Mouse (Mus musculus) urinary bladder, adult 2 months (tissue): Measurements from ENCODE around the gene Dcst1. TPM values are rescaled to one million over a fixed set of nuclear protein-coding genes. Genes with fewer than 3 reads are reported as not detected.

Experiments used
- DNase-seq: peaks from one replicate; pipeline ENCODE4 v3.0.0; 2022; ENCODE audit warnings: low spot score
- polyA plus RNA-seq: library from polyadenylated mRNA; depleted of rRNA; stranded (reverse); fragments of >200 nt; gene quantifications from 2 replicates; pipeline ENCODE4 v1.2.3, GENCODE M21; 2012

The Dcst1 gene
- polyA plus RNA-seq, 1 experiment: 0.33 TPM

GRCm38 (mm10) chr3:89336529-89336928 lies 28.5 kb downstream of the Dcst1 start:
- DNase-seq: no peak

- no peak for DNase-seq
Observed at GRCm38 (mm10) chr3:89333053-89333452, 32.0 kb downstream of the Dcst1 start.

GRCm38 (mm10) chr3:89332476-89332875 lies 32.6 kb downstream of the Dcst1 start:
- no peak for DNase-seq

GRCm38 (mm10) chr3:89332013-89332412 lies 33.0 kb downstream of the Dcst1 start:
- DNase-seq: no peak

- DNase-seq: no peak
Observed at GRCm38 (mm10) chr3:89331561-89331960, 33.5 kb downstream of the Dcst1 start.

GRCm38 (mm10) chr3:89330948-89331347 lies 34.1 kb downstream of the Dcst1 start:
- DNase-seq: no peak

- no peak for DNase-seq
Observed at GRCm38 (mm10) chr3:89330346-89330745, 34.7 kb downstream of the Dcst1 start.

- DNase-seq: no peak
Observed at GRCm38 (mm10) chr3:89328623-89329022, 36.4 kb downstream of the Dcst1 start.

GRCm38 (mm10) chr3:89327371-89327870 lies 37.6 kb downstream of the Dcst1 start:
- no peak for DNase-seq

GRCm38 (mm10) chr3:89325882-89326281 lies 39.2 kb downstream of the Dcst1 start:
- no peak for DNase-seq

GRCm38 (mm10) chr3:89322514-89323165 lies 42.4 kb downstream of the Dcst1 start, which contains the start of gene Efna3:
Gene Efna3 (minus strand): TSS chr3:89322965.
- DNase-seq: no peak

- no peak for DNase-seq
Observed at GRCm38 (mm10) chr3:89322131-89322500, 42.9 kb downstream of the Dcst1 start.

GRCm38 (mm10) chr3:89321183-89322130 lies 43.6 kb downstream of the Dcst1 start:
- no peak for DNase-seq

GRCm38 (mm10) chr3:89320581-89321182 lies 44.4 kb downstream of the Dcst1 start:
- no peak for DNase-seq

GRCm38 (mm10) chr3:89319591-89320350 lies 45.3 kb downstream of the Dcst1 start:
- no peak for DNase-seq

- DNase-seq: no peak
Observed at GRCm38 (mm10) chr3:89318971-89319590, 46.0 kb downstream of the Dcst1 start.

- no peak for DNase-seq
Observed at GRCm38 (mm10) chr3:89318316-89318715, 46.7 kb downstream of the Dcst1 start.

- no peak for DNase-seq
Observed at GRCm38 (mm10) chr3:89317246-89317645, 47.8 kb downstream of the Dcst1 start.

- DNase-seq: no peak
Observed at GRCm38 (mm10) chr3:89316833-89317232, 48.2 kb downstream of the Dcst1 start.

- DNase-seq: no peak
Observed at GRCm38 (mm10) chr3:89315930-89316831, 48.9 kb downstream of the Dcst1 start.
